Mouse (Mus musculus) heart, adult 10 weeks (tissue): ENCODE measurements around the gene Cmpk2. TPM values are rescaled to one million over a fixed set of nuclear protein-coding genes. Genes with fewer than 3 reads are reported as not detected.

Experiments
- polyA plus RNA-seq: library from polyadenylated mRNA; stranded (reverse); fragments of 350-450 nt; fragmentation: Illumina TruSeq; extraction: RNeasy Lipid Tissue Mini Kit (QIAGEN cat#74804); gene quantifications from one replicate; pipeline ENCODE4 v1.2.3, GENCODE M21; 2014; ENCODE audit warnings: low read depth, low replicate concordance

The Cmpk2 gene
- polyA plus RNA-seq: 6.4 TPM

GRCm38 (mm10) chr12:26469098-26470041 is at the start of gene Cmpk2:
TSS of gene Cmpk2 (plus strand) at chr12:26469204.

GRCm38 (mm10) chr12:26456028-26456698 is 12.8 kb upstream of the Cmpk2 start, which contains the start of gene Rsad2:
TSS of gene Rsad2 (minus strand) at chr12:26456452.

Other genes with a start within 250 kb of the Cmpk2 start
- gene Rnf144a, start 54.0 kb upstream of the Cmpk2 start, polyA plus RNA-seq: 9.7 TPM
- gene Rsad2, start 12.8 kb upstream of the Cmpk2 start, polyA plus RNA-seq: 11.8 TPM